23 mouse cellular contexts compared by ENCODE assay signal in the genomic region with DNA sequence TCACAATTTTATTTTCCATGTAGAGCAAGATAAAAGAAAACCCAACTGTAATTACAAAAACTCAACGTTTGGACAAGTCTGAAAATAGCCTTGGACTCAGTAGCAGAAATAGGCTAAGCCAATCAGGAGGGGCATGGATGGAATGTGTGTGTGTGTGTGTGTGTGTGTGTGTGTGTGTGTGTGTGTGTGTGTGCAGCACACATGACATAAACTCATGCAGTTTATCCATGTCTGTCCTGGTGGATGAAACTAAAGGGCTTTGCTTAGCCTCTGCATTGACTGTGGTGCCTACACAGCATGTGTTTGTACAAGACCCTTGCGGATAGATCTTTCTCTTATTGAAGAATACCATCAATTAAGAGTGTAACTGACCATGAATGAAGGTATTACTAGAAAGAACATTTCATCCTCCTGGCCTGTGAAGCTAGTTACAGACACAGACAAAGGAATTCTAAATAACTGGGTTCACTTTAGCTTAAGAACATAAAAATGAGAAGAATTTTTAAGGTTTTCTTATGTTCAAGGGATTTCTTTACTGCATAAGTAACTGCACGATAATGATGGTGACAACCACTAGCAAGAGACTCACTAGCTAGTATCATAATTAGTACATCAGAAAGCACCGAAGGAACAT.
DNase-seq lines count a peak whose midpoint lies in the region; ATAC-seq lines count a peak whose summit lies in the region.
"Had no signal": no experiment of that assay in that cellular context is flagged by ENCODE, and none has a peak within 500 bp of the region (broad histone marks: within the 10 kb centered on the region; RNA-seq: fewer than 3 reads in every experiment).

No protein-coding gene starts in this region.

- H3K9me3 ChIP-seq in hindbrain, embryonic 14.5 days (ENCODE audit: control insufficient read depth, low read length) = no peaks in the 10 kb centered on the region
- no peaks in the 10 kb centered on the region for H3K9me3 ChIP-seq in hindbrain, embryonic 11.5 days (ENCODE audit: control insufficient read depth, low read length)
- 0 out of 2 replicates have a peak, but pooled peaks cover 2% of the 10 kb centered on the region for H3K9me3 ChIP-seq in forebrain, embryonic 14.5 days (replicated peaks; ENCODE audit: control insufficient read depth, low read length)
- no peaks in the 10 kb centered on the region for H3K9me3 ChIP-seq in midbrain, embryonic 12.5 days
- H3K9me3 ChIP-seq: heart, embryonic 10.5 days; limb, embryonic 15.5 days; liver, embryonic 15.5 days; lung, embryonic 15.5 days had no signal

- no peaks in the 10 kb centered on the region; the same call in 1 of the 2 replicates for H3K27me3 ChIP-seq in hindbrain, embryonic 14.5 days (ENCODE audit: control insufficient read depth, insufficient read depth, low read length)
- no peaks in the 10 kb centered on the region for H3K27me3 ChIP-seq in hindbrain, embryonic 11.5 days (ENCODE audit: control insufficient read depth, insufficient read depth, low read length)
- no peaks in the 10 kb centered on the region for H3K27me3 ChIP-seq in forebrain, embryonic 14.5 days (replicated peaks; ENCODE audit: control insufficient read depth, insufficient read depth, low read length)
- H3K27me3 ChIP-seq in midbrain, embryonic 12.5 days = no peaks in the 10 kb centered on the region
- H3K27me3 ChIP-seq: limb, embryonic 15.5 days; liver, embryonic 15.5 days; lung, embryonic 15.5 days; megakaryocyte, embryonic 14.5 days; neural tube, embryonic 13.5 days had no signal

- DNase-seq in hindbrain, embryonic 14.5 days (ENCODE audit: low spot score) = no peak
- no peak for DNase-seq in hindbrain, embryonic 11.5 days (ENCODE audit: low spot score)
- DNase-seq in forebrain, embryonic 14.5 days (ENCODE audit: low spot score) = no peak
- no peak for DNase-seq in urinary bladder, postnatal 4 days (ENCODE audit: low spot score in 2 of 2)
- DNase-seq in cerebellum, postnatal 36 days = no peak
- DNase-seq in gastrocnemius, postnatal 14 days = no peak
- DNase-seq: adrenal gland, postnatal 14 days; gastrocnemius, adult 2 months; kidney, adult 2 months; left cerebral cortex, postnatal 4 days; lung, postnatal 36 days; right cerebral cortex, adult 18-20 months; thymus, adult 2 months; thymus, postnatal 4 days had no signal

- no peak overlapping the region for H3K9ac ChIP-seq in hindbrain, embryonic 14.5 days
- no peak overlapping the region for H3K9ac ChIP-seq in hindbrain, embryonic 11.5 days (ENCODE audit: low read depth, low read length)
- H3K9ac ChIP-seq in forebrain, embryonic 14.5 days (ENCODE audit: low read length) = peak overlapping the region; percentile 25; the same call in 1 of the 2 replicates
- no peak overlapping the region for H3K9ac ChIP-seq in midbrain, embryonic 12.5 days (replicated peaks)
- H3K9ac ChIP-seq: limb, embryonic 15.5 days; liver, embryonic 15.5 days; lung, embryonic 15.5 days; neural tube, embryonic 13.5 days had no signal

- intact Hi-C loops in gastrocnemius, postnatal 14 days (cut with DNase I; ENCODE audit: low total_unique reads) = no loop called here

- H3K4me1 ChIP-seq in hindbrain, embryonic 14.5 days (replicated peaks; ENCODE audit: control insufficient read depth, insufficient read depth, low read length) = no peaks in the 10 kb centered on the region
- H3K4me1 ChIP-seq in hindbrain, embryonic 11.5 days (replicated peaks; ENCODE audit: control insufficient read depth, insufficient read depth, low read length) = no peaks in the 10 kb centered on the region
- H3K4me1 ChIP-seq in forebrain, embryonic 14.5 days (ENCODE audit: control insufficient read depth, insufficient read depth, low read length) = peaks cover 17% of the 10 kb centered on the region; the same call in 1 of the 2 replicates
- peaks cover 26% of the 10 kb centered on the region for H3K4me1 ChIP-seq in midbrain, embryonic 12.5 days
- H3K4me1 ChIP-seq: heart, embryonic 10.5 days; limb, embryonic 15.5 days; liver, embryonic 15.5 days; lung, embryonic 15.5 days; megakaryocyte, embryonic 14.5 days; neural tube, embryonic 13.5 days had no signal

- H3K27ac ChIP-seq in hindbrain, embryonic 14.5 days = no peak overlapping the region
- H3K27ac ChIP-seq in hindbrain, embryonic 11.5 days (ENCODE audit: low read depth, low read length) = no peak overlapping the region
- peak overlapping the region; percentile 86 for H3K27ac ChIP-seq in forebrain, embryonic 14.5 days (ENCODE audit: low read depth, low read length)
- H3K27ac ChIP-seq in midbrain, embryonic 12.5 days (replicated peaks) = peak overlapping the region; percentile 81
- H3K27ac ChIP-seq: gastrocnemius, adult 2 months; heart, embryonic 10.5 days; kidney, postnatal 0 days; limb, embryonic 15.5 days; liver, embryonic 15.5 days; lung, embryonic 15.5 days; neural tube, embryonic 13.5 days had no signal

- no peaks in the 10 kb centered on the region for H3K36me3 ChIP-seq in hindbrain, embryonic 14.5 days (replicated peaks; ENCODE audit: control insufficient read depth, insufficient read depth)
- no peaks in the 10 kb centered on the region for H3K36me3 ChIP-seq in hindbrain, embryonic 11.5 days (ENCODE audit: control insufficient read depth, insufficient read depth, low read length)
- no peaks in the 10 kb centered on the region for H3K36me3 ChIP-seq in forebrain, embryonic 14.5 days (ENCODE audit: control insufficient read depth, insufficient read depth, low read length)
- no peaks in the 10 kb centered on the region for H3K36me3 ChIP-seq in midbrain, embryonic 12.5 days
- H3K36me3 ChIP-seq: heart, embryonic 10.5 days; limb, embryonic 15.5 days; liver, embryonic 15.5 days; lung, embryonic 15.5 days; neural tube, embryonic 13.5 days had no signal

- 65% methylated on average over 4 of the region's 4 CpGs for WGBS in hindbrain, embryonic 14.5 days
- 83% methylated on average over 4 of the region's 4 CpGs for WGBS in hindbrain, embryonic 11.5 days
- WGBS in forebrain, embryonic 14.5 days = 12% methylated on average over 4 of the region's 4 CpGs
- 23% methylated on average over 4 of the region's 4 CpGs for WGBS in midbrain, embryonic 12.5 days

- H3K4me2 ChIP-seq in hindbrain, embryonic 14.5 days (replicated peaks) = no peak overlapping the region
- no peak overlapping the region for H3K4me2 ChIP-seq in hindbrain, embryonic 11.5 days (replicated peaks; ENCODE audit: low read depth, low read length)
- peak overlapping the region; percentile 36 for H3K4me2 ChIP-seq in forebrain, embryonic 14.5 days (ENCODE audit: low read length)
- peak overlapping the region; percentile 38 for H3K4me2 ChIP-seq in midbrain, embryonic 12.5 days (replicated peaks)
- H3K4me2 ChIP-seq: limb, embryonic 15.5 days; liver, embryonic 15.5 days; lung, embryonic 15.5 days; neural tube, embryonic 13.5 days had no signal

- ATAC-seq in hindbrain, embryonic 14.5 days (ENCODE audit: low FRiP score) = peak; percentile 21; the same call in 1 of the 2 replicates
- ATAC-seq in hindbrain, embryonic 11.5 days (ENCODE audit: low FRiP score) = no peak
- ATAC-seq in forebrain, embryonic 14.5 days = peak; percentile 66
- peak; percentile 79 for ATAC-seq in midbrain, embryonic 12.5 days (ENCODE audit: low FRiP score, low read depth)
- ATAC-seq: CD4-positive, CD25-positive, alpha-beta regulatory T cell, adult 4 months had no signal

- H3K4me3 ChIP-seq in hindbrain, embryonic 14.5 days (replicated peaks; ENCODE audit: low read length) = no peak overlapping the region
- H3K4me3 ChIP-seq in hindbrain, embryonic 11.5 days (ENCODE audit: low read depth, low read length) = no peak overlapping the region
- H3K4me3 ChIP-seq in forebrain, embryonic 14.5 days (ENCODE audit: low read depth, low read length) = no peak overlapping the region
- H3K4me3 ChIP-seq in midbrain, embryonic 12.5 days = no peak overlapping the region
- H3K4me3 ChIP-seq: gastrocnemius, adult 2 months; heart, embryonic 10.5 days; limb, embryonic 15.5 days; liver, embryonic 15.5 days; lung, embryonic 15.5 days; megakaryocyte, embryonic 14.5 days; neural tube, embryonic 13.5 days had no signal

Comparison
In these comparisons a context has a peak if more than half of its experiments do, and no peak if none do; other contexts are left out.
1. H3K27ac ChIP-seq: peak in forebrain, embryonic 14.5 days (single experiment) and midbrain, embryonic 12.5 days (single experiment); none in hindbrain, embryonic 14.5 days (single experiment) and hindbrain, embryonic 11.5 days (single experiment).
2. H3K4me2 ChIP-seq: peak in forebrain, embryonic 14.5 days (single experiment) and midbrain, embryonic 12.5 days (single experiment); none in hindbrain, embryonic 14.5 days (single experiment) and hindbrain, embryonic 11.5 days (single experiment).